Mouse (Mus musculus) heart, adult 18-20 months (tissue): Measurements from ENCODE around the gene Gm10638. TPM values are rescaled to one million over a fixed set of nuclear protein-coding genes. Genes with fewer than 3 reads are reported as not detected.

Experiments used
- DNase-seq, 2 experiments: peaks; one replicate each; pipeline ENCODE4 v3.0.0; 2021 to 2022; ENCODE audit warnings: mixed read lengths in 1 of 2
- total RNA-seq, 2 experiments: library from RNA; stranded (reverse); gene quantifications; 2 replicates each; pipeline ENCODE4 v1.2.3; 2021

The Gm10638 gene
- total RNA-seq, 2 experiments from 2014 or later: 3.9 to 4.7 TPM

DNA sequence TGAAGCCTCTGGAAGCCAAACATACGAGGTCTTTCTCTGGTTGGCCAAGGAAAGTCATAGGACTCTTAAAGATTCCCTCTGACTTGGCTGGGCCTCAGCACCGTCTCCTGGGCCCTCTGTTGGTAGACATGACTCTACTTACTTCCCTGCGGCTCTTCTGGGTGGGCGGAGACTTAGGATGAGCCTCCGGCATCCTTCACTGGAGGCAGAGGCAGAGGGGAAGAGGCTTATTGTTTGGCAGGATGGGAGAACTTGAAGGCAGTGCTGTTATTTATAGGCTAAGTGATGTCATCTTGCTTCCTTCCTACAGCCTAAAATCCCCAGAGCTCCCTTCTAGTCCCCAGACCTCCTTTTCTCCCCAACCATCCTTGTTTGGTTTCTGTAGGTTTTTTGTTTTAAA, 41.0 kb downstream of the Gm10638 start:
- DNase-seq: peak in 1 of 2 experiments; percentile 72

DNA sequence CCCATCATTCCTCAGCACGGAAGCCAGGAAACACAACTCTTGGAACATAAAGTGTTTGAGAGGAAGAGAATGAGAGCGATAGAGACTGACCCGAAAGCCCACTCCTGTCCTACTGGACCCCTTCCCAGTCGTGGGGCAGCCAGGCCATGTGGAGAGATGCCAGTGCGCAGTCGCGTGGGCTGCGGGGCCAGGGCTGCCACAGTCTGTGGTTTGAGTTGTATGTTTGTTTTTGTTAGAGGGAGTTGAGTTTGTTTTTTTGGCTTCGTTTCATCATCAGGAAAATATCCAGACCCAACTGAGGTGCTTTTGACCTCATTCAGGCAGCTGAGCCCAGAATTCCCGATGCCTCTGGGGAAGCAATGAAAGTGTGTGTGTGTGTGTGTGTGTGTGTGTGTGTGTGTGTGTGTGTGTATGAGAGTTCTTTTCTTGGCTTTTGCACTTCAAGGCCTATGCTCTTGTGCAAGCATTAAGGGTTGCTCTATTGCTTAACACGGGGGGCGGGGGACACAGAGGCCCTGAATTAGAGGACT, 42.5 kb downstream of the Gm10638 start:
- DNase-seq: peak; percentile 81 to 84

GRCm38 (mm10) chr8:86789576-86789975, 44.1 kb downstream of the Gm10638 start:
- no peak for DNase-seq

DNA sequence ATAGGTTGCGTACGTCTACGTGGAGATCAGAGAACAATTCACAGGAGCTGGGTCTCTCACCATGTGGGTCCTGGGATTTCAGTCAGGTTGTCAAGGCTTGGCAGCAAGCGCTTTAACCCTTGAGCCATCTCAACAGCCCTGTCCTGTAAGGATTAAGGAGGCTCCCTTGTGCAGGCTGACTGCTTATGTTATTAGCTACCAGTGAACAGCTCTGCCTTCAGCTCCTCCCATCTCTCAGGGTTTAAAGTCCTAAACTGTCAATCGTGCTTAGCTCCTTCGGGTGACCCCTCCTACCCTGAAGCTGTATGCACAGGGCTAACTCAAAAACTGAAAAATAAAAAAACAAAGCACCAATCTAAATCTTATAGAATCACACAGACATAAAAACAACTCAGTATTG, 46.0 kb downstream of the Gm10638 start:
- DNase-seq: no peak

DNA sequence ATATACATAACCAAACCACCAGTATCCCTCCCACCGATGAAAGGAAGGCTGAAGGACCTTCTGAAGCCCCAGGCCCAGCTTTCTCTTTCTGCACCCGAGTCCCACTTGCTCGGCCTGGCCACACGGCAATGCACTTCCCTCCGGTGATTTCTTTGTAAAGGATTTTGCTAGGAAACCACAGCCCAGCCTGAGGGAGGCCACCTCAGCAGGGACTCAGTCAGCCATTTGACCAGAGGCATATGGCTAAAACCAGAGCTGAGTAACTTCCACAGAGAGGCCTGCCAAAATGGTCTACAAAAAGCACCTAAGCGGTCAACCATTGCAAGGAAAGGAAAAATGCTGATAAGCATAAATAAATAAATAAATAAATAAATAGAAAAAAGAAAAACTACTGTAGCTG, 49.2 kb downstream of the Gm10638 start:
- DNase-seq: no peak

Other genes starting within 250 kb of the Gm10638 start
- under 1 TPM in 1 of 2 experiments, not detected in 1; 0.10 TPM for gene Abcc12, start 165.0 kb upstream of the Gm10638 start, total RNA-seq
- gene Lonp2, start 121.7 kb upstream of the Gm10638 start, total RNA-seq: 10 to 100 TPM; 79.4 to 86.7 TPM
- gene Siah1a, start 235 bp downstream of the Gm10638 start, total RNA-seq: 10 to 100 TPM; 13.4 to 14.1 TPM
- 10 to 100 TPM; 16.9 to 17.0 TPM for gene N4bp1, start 139.6 kb downstream of the Gm10638 start, total RNA-seq